Mouse (Mus musculus) kidney, embryonic 14.5 days (tissue): ENCODE results near the gene Ccdc188. TPM values are rescaled to one million over a fixed set of nuclear protein-coding genes. Genes with fewer than 3 reads are reported as not detected.

Experiments
- ATAC-seq: fragments of 200-750 bp; cut with Nextera tagmentation; 2 replicates; pipeline ENCODE4 v1.8.0; 2017; ENCODE audit warnings: moderate number of reproducible peaks, mild to moderate bottlenecking, moderate TSS enrichment, moderate library complexity; ENCODE audit not compliant: low FRiP score, low TSS enrichment
- H3K27ac ChIP-seq: fragments of 300-500 bp; sonication (generic); 2 replicates; pipeline ENCODE4 v1.5.1; 2014; ENCODE audit warnings: low read depth, mild to moderate bottlenecking, low read length, moderate library complexity, mixed read lengths
- H3K27me3 ChIP-seq: fragments of 300-500 bp; sonication (generic); 2 replicates; pipeline ENCODE4 v1.6.1; 2014; ENCODE audit warnings: mild to moderate bottlenecking, low read length; ENCODE audit not compliant: control insufficient read depth, insufficient read depth
- H3K36me3 ChIP-seq: fragments of 300-500 bp; sonication (generic); 2 replicates; pipeline ENCODE4 v1.6.1; 2014; ENCODE audit warnings: low read length, mixed read lengths; ENCODE audit not compliant: control insufficient read depth, insufficient read depth
- H3K4me1 ChIP-seq: fragments of 300-500 bp; sonication (generic); 2 replicates; pipeline ENCODE4 v1.6.1; 2014; ENCODE audit warnings: low read length, mixed read lengths; ENCODE audit not compliant: control insufficient read depth, insufficient read depth
- H3K4me2 ChIP-seq: fragments of 300-500 bp; sonication (generic); replicated peaks from 2 replicates; pipeline ENCODE4 v1.6.1; 2014; ENCODE audit warnings: low read depth, mild to moderate bottlenecking, low read length
- H3K4me3 ChIP-seq: fragments of 300-500 bp; sonication (generic); 2 replicates; pipeline ENCODE4 v1.5.1; 2014; ENCODE audit warnings: mild to moderate bottlenecking, low read length
- H3K9ac ChIP-seq: fragments of 300-500 bp; sonication (generic); 2 replicates; pipeline ENCODE4 v1.6.1; 2014; ENCODE audit warnings: low read depth, mild to moderate bottlenecking, low read length, moderate library complexity
- H3K9me3 ChIP-seq: fragments of 300-500 bp; sonication (generic); 2 replicates; pipeline ENCODE4 v1.6.1; 2016; ENCODE audit warnings: low read length; ENCODE audit not compliant: control insufficient read depth
- WGBS: fragments of 180-500 bp; shearing (Covaris S2); extraction: QIAGEN DNeasy Blood & Tissue Kit; methylation state at CpG from one replicate; pipeline ENCODE4 v1.1.7; 2014; 5-methylcytosine and 5-hydroxymethylcytosine counted together
- polyA plus RNA-seq: library from polyadenylated mRNA; unstranded; fragments of >200 nt; fragmentation: Nextera tagmentation; extraction: Ambion mirVana; gene quantifications from 2 replicates; pipeline ENCODE4 v1.2.1, GENCODE M21; 2014

The Ccdc188 gene
- polyA plus RNA-seq, 1 experiment from 2014 or later = not detected

- Histone ChIP-seq H3K9me3 (no peaks in the 10 kb centered on the region), H3K27ac (no peak overlapping the region), H3K4me1 (no peaks in the 10 kb centered on the region), H3K4me3 (no peak overlapping the region), H3K4me2 (no peak overlapping the region), H3K9ac (no peak overlapping the region), H3K27me3 (no peaks in the 10 kb centered on the region; the same call in 1 of the 2 replicates), H3K36me3 (no peaks in the 10 kb centered on the region)
- 46% methylated on average over 10 of the region's 10 CpGs for WGBS
- ATAC-seq = peak; percentile 22
Measured at GRCm38 (mm10) chr16:18211417-18212171, 6.1 kb upstream of the Ccdc188 start.

GRCm38 (mm10) chr16:18213689-18214088 is 4.0 kb upstream of the Ccdc188 start:
- Histone ChIP-seq H3K27ac (no peak overlapping the region), H3K4me2 (no peak overlapping the region), H3K9me3 (no peaks in the 10 kb centered on the region), H3K4me3 (no peak overlapping the region), H3K4me1 (no peaks in the 10 kb centered on the region), H3K36me3 (no peaks in the 10 kb centered on the region), H3K9ac (no peak overlapping the region), H3K27me3 (no peaks in the 10 kb centered on the region; the same call in 1 of the 2 replicates)
- ATAC-seq = peak; percentile 17; the same call in 1 of the 2 replicates
- WGBS = 47% methylated on average over 6 of the region's 6 CpGs

GRCm38 (mm10) chr16:18214858-18215257 is 2.8 kb upstream of the Ccdc188 start:
- no peak overlapping the region for H3K9ac ChIP-seq
- no peaks in the 10 kb centered on the region for H3K9me3 ChIP-seq
- no peak overlapping the region for H3K4me2 ChIP-seq
- 84% methylated on average over 7 of the region's 7 CpGs for WGBS
- no peak overlapping the region for H3K4me3 ChIP-seq
- ATAC-seq = no peak
- no peak overlapping the region for H3K27ac ChIP-seq
- no peaks in the 10 kb centered on the region for H3K27me3 ChIP-seq
- peaks cover 3% of the 10 kb centered on the region for H3K4me1 ChIP-seq
- no peaks in the 10 kb centered on the region for H3K36me3 ChIP-seq

GRCm38 (mm10) chr16:18218580-18218996 is 909 bp downstream of the Ccdc188 start:
- 75% methylated on average over 9 of the region's 9 CpGs for WGBS
- Histone ChIP-seq H3K36me3 (peaks cover 13% of the 10 kb centered on the region), H3K4me1 (peaks cover 12% of the 10 kb centered on the region), H3K9ac (no peak overlapping the region), H3K9me3 (no peaks in the 10 kb centered on the region), H3K27ac (no peak overlapping the region), H3K4me3 (no peak overlapping the region), H3K4me2 (no peak overlapping the region), H3K27me3 (no peaks in the 10 kb centered on the region)
- no peak for ATAC-seq

- H3K27me3 ChIP-seq = no peaks in the 10 kb centered on the region
- no peaks in the 10 kb centered on the region for H3K9me3 ChIP-seq
- peaks cover 27% of the 10 kb centered on the region for H3K36me3 ChIP-seq
- no peak overlapping the region for H3K4me3 ChIP-seq
- H3K4me1 ChIP-seq = peaks cover 12% of the 10 kb centered on the region
- WGBS = 41% methylated on average over 8 of the region's 8 CpGs
- H3K4me2 ChIP-seq = no peak overlapping the region
- H3K9ac ChIP-seq = 0 out of 2 replicates have a peak overlapping the region, but pooled peaks have one; percentile 23
- peak; percentile 60 for ATAC-seq
- H3K27ac ChIP-seq = no peak overlapping the region; the same call in 1 of the 2 replicates
Measured at GRCm38 (mm10) chr16:18220001-18220400, 2.3 kb downstream of the Ccdc188 start.

GRCm38 (mm10) chr16:18220856-18221542 is 3.3 kb downstream of the Ccdc188 start:
- no peak overlapping the region for H3K4me2 ChIP-seq
- no peak overlapping the region for H3K4me3 ChIP-seq
- no peak for ATAC-seq
- no peak overlapping the region for H3K9ac ChIP-seq
- no peaks in the 10 kb centered on the region for H3K9me3 ChIP-seq
- peaks cover 12% of the 10 kb centered on the region for H3K4me1 ChIP-seq
- no peak overlapping the region for H3K27ac ChIP-seq
- WGBS = 88% methylated on average over 6 of the region's 6 CpGs
- peaks cover 37% of the 10 kb centered on the region for H3K36me3 ChIP-seq
- H3K27me3 ChIP-seq = no peaks in the 10 kb centered on the region

- 77% methylated on average over 11 of the region's 11 CpGs for WGBS
- no peaks in the 10 kb centered on the region for H3K9me3 ChIP-seq
- H3K9ac ChIP-seq = no peak overlapping the region
- ATAC-seq = no peak
- no peak overlapping the region for H3K4me2 ChIP-seq
- H3K36me3 ChIP-seq = peaks cover 42% of the 10 kb centered on the region
- no peak overlapping the region for H3K27ac ChIP-seq
- H3K27me3 ChIP-seq = no peaks in the 10 kb centered on the region
- peaks cover 12% of the 10 kb centered on the region for H3K4me1 ChIP-seq
- H3K4me3 ChIP-seq = no peak overlapping the region
Measured at GRCm38 (mm10) chr16:18221543-18221898, 3.8 kb downstream of the Ccdc188 start.

- H3K27me3 ChIP-seq = no peaks in the 10 kb centered on the region
- no peaks in the 10 kb centered on the region for H3K9me3 ChIP-seq
- no peak overlapping the region for H3K9ac ChIP-seq
- 81% methylated on average over 11 of the region's 11 CpGs for WGBS
- H3K36me3 ChIP-seq = peaks cover 48% of the 10 kb centered on the region
- no peak overlapping the region for H3K4me2 ChIP-seq
- no peak for ATAC-seq
- H3K4me1 ChIP-seq = peaks cover 12% of the 10 kb centered on the region
- no peak overlapping the region for H3K4me3 ChIP-seq
- H3K27ac ChIP-seq = no peak overlapping the region
Measured at GRCm38 (mm10) chr16:18222188-18222587, 4.5 kb downstream of the Ccdc188 start.

- ATAC-seq = no peak
- 88% methylated on average over 13 of the region's 13 CpGs for WGBS
- Histone ChIP-seq H3K4me2 (no peak overlapping the region), H3K9ac (no peak overlapping the region), H3K4me3 (no peak overlapping the region), H3K9me3 (no peaks in the 10 kb centered on the region), H3K27ac (no peak overlapping the region), H3K4me1 (peaks cover 11% of the 10 kb centered on the region; the same call in 1 of the 2 replicates), H3K27me3 (no peaks in the 10 kb centered on the region), H3K36me3 (peaks cover 60% of the 10 kb centered on the region)
Measured at GRCm38 (mm10) chr16:18227187-18227586, 9.5 kb downstream of the Ccdc188 start.
